Mouse (Mus musculus) liver, embryonic 12.5 days (tissue): ENCODE data around the gene Sec23a. TPM values are rescaled to one million over a fixed set of nuclear protein-coding genes. Genes with fewer than 3 reads are reported as not detected.
A peak's percentile ranks its signal among the peaks of the same experiment; 100 is the strongest.
"Not testable (repeated sequence)": the region's sequence is repeated elsewhere in the genome, so short reads cannot be mapped to it uniquely, and the experiment has no call there.

Source experiments
- ATAC-seq: fragments of 200-750 bp; cut with Nextera tagmentation; 2 replicates; pipeline ENCODE4 v1.8.0; 2017; ENCODE audit warnings: moderate number of reproducible peaks, mild to moderate bottlenecking, moderate library complexity
- H3K27ac ChIP-seq: fragments of 300-500 bp; sonication (generic); 2 replicates; pipeline ENCODE4 v1.5.1; 2016; ENCODE audit warnings: mild to moderate bottlenecking
- H3K27me3 ChIP-seq: fragments of 300-500 bp; sonication (generic); replicated peaks from 2 replicates; pipeline ENCODE4 v1.6.1; 2016; ENCODE audit warnings: mild to moderate bottlenecking, moderate library complexity
- H3K36me3 ChIP-seq: fragments of 300-500 bp; sonication (generic); 2 replicates; pipeline ENCODE4 v1.6.1; 2016; ENCODE audit warnings: mild to moderate bottlenecking, moderate library complexity
- H3K4me1 ChIP-seq: fragments of 300-500 bp; sonication (generic); 2 replicates; pipeline ENCODE4 v1.6.1; 2016
- H3K4me2 ChIP-seq: fragments of 300-500 bp; sonication (generic); 2 replicates; pipeline ENCODE4 v1.6.1; 2016; ENCODE audit warnings: mild to moderate bottlenecking, moderate library complexity
- H3K4me3 ChIP-seq: fragments of 300-500 bp; sonication (generic); 2 replicates; pipeline ENCODE4 v1.5.1; 2016; ENCODE audit warnings: mild to moderate bottlenecking, moderate library complexity
- H3K9ac ChIP-seq: fragments of 300-500 bp; sonication (generic); 2 replicates; pipeline ENCODE4 v1.6.1; 2016; ENCODE audit warnings: mild to moderate bottlenecking, moderate library complexity
- H3K9me3 ChIP-seq: fragments of 300-500 bp; sonication (generic); replicated peaks from 2 replicates; pipeline ENCODE4 v1.6.1; 2016; ENCODE audit warnings: mild to moderate bottlenecking, moderate library complexity
- WGBS: fragments of 180-500 bp; shearing (Covaris S2); methylation state at CpG from one replicate; pipeline ENCODE4 v1.1.7; 2016; ENCODE audit not compliant: insufficient replicate concordance; 5-methylcytosine and 5-hydroxymethylcytosine counted together
- polyA plus RNA-seq: library from polyadenylated mRNA; unstranded; fragments of >200 nt; fragmentation: Nextera tagmentation; extraction: Ambion mirVana; gene quantifications from 2 replicates; pipeline ENCODE4 v1.2.1, GENCODE M21; 2016

Sec23a gene
- polyA plus RNA-seq = 31.2 and 32.5 TPM in 2 replicates

GRCm38 (mm10) chr12:59011844-59012709 lies at the start of gene Sec23a:
Sec23a (minus strand) TSS chr12:59012017.
- H3K27ac ChIP-seq = peak within 1 kb of the TSS; percentile 91
- WGBS = 1% methylated on average over 48 of the region's 48 CpGs
- H3K4me2 ChIP-seq = peak within 1 kb of the TSS; percentile 89
- H3K4me3 ChIP-seq = peak within 1 kb of the TSS; percentile 75
- peaks cover 35% of the 10 kb centered on the region for H3K4me1 ChIP-seq
- H3K9ac ChIP-seq = peak within 1 kb of the TSS; percentile 83
- H3K9me3 ChIP-seq = no peaks in the 10 kb centered on the region
- no peaks in the 10 kb centered on the region for H3K27me3 ChIP-seq
- H3K36me3 ChIP-seq = peaks cover 23% of the 10 kb centered on the region
- peak; percentile 94 for ATAC-seq

DNA sequence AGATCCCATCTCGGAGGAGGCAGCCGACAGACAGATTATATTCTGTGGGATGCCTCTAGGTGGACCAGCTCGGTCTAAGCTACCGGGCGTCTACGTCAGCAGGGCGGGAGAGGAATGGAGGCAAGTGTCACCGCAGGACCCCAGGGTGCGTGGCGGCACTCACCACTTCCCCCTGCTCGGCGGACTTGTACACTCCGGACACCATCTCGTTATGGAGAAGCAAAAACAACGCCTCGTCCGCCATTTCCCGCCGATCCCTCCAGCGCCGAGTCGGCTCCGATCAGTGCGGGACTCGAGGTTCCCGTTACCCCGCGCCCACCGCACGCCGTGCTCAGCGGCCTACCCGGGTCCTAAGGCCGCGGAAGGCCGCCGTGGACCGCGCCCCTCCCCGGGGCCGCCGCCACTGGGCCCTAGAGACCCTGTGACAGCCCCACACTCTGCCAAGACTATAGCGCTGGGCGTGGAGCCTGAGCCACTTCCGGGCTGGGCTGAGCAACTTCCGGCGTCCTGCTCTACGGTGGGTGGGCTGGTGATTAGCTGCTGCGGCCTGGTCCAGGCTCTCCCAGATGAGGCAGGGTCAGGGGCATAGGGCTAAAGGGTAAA lies 49.3 kb upstream of the Sec23a start, which contains the start of gene Trappc6b:
Trappc6b (minus strand) TSS at position 480 of the 603 bp plus-strand sequence.
- peak; percentile 95 for ATAC-seq
- Histone ChIP-seq H3K9ac (peak within 1 kb of the TSS; percentile 99), H3K27ac (peak within 1 kb of the TSS; percentile 92), H3K4me1 (peaks cover 48% of the 10 kb centered on the region), H3K27me3 (no peaks in the 10 kb centered on the region; the same call in 1 of the 2 replicates), H3K4me2 (peak within 1 kb of the TSS; percentile 74), H3K36me3 (peaks cover 36% of the 10 kb centered on the region), H3K4me3 (peak within 1 kb of the TSS; percentile 87), H3K9me3 (no peaks in the 10 kb centered on the region)
- under 1% methylated on average over 49 of the region's 49 CpGs for WGBS

- H3K9ac ChIP-seq = peak overlapping the region; percentile 99
- H3K4me1 ChIP-seq = peaks cover 48% of the 10 kb centered on the region
- peak overlapping the region; percentile 92 for H3K27ac ChIP-seq
- no peaks in the 10 kb centered on the region; the same call in 1 of the 2 replicates for H3K27me3 ChIP-seq
- 52% methylated on average over 4 of the region's 4 CpGs for WGBS
- no peak for ATAC-seq
- H3K4me3 ChIP-seq = peak overlapping the region; percentile 87
- peaks cover 44% of the 10 kb centered on the region for H3K36me3 ChIP-seq
- H3K9me3 ChIP-seq = no peaks in the 10 kb centered on the region
- H3K4me2 ChIP-seq = peak overlapping the region; percentile 74
Observed at GRCm38 (mm10) chr12:59060322-59060721, 48.5 kb upstream of the Sec23a start.

GRCm38 (mm10) chr12:59058242-59058641 lies 46.4 kb upstream of the Sec23a start:
- not testable (repeated sequence) for H3K4me2 ChIP-seq, H3K9me3 ChIP-seq
- WGBS = 77% methylated on average over 5 of the region's 5 CpGs

GRCm38 (mm10) chr12:59056222-59056621 lies 44.4 kb upstream of the Sec23a start:
- WGBS = 89% methylated on average over 11 of the region's 11 CpGs
- ATAC-seq = no peak
- H3K9ac ChIP-seq = no peak overlapping the region
- H3K36me3 ChIP-seq = peaks cover 71% of the 10 kb centered on the region
- no peak overlapping the region for H3K27ac ChIP-seq
- H3K9me3 ChIP-seq = no peaks in the 10 kb centered on the region
- no peak overlapping the region for H3K4me3 ChIP-seq
- H3K4me2 ChIP-seq = no peak overlapping the region
- H3K4me1 ChIP-seq = peaks cover 83% of the 10 kb centered on the region
- no peaks in the 10 kb centered on the region for H3K27me3 ChIP-seq

More at GRCm38 (mm10) chr12:59058242-59058641, 46.4 kb upstream of the Sec23a start:
- H3K9ac ChIP-seq, H3K27me3 ChIP-seq, H3K4me3 ChIP-seq, ATAC-seq, H3K27ac ChIP-seq: not testable (repeated sequence)
- Histone ChIP-seq H3K4me1 (peaks cover 69% of the 10 kb centered on the region), H3K36me3 (peaks cover 60% of the 10 kb centered on the region)

DNA sequence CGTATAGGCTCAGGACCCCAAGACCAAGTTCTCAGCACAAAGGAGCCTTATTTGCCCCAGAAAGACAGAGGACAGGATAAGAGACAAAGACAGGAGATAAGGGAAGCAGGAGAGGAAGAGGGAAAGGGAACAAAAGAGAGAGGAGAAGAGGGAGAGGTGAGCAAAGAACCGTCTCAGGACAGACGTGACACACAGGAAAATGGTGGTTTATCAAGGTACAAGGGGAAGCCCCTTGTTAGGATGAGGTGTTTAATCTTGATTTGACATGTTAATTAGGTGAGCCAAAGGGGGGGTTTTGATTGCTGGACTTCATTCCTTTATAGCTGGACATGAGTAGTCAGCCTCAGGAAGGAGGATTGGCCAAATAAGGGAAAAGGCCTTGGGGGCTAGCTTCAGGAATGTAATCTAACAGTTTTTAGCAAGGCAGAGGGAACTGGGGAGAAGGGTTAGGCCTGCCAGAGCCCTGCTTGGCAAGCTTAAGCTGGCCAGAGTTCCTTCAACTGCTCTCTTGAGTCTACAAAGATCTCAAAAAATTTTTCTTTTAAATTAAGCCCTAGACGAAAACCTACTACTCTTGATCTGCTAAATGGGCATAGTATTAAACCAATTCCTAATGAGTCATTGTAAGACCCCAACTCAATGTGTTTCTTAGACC lies 43.5 kb upstream of the Sec23a start:
- Histone ChIP-seq H3K9me3 (no peaks in the 10 kb centered on the region), H3K4me1 (peaks cover 80% of the 10 kb centered on the region), H3K27ac (no peak overlapping the region), H3K36me3 (peaks cover 73% of the 10 kb centered on the region), H3K27me3 (no peaks in the 10 kb centered on the region), H3K4me3 (no peak overlapping the region), H3K9ac (no peak overlapping the region), H3K4me2 (no peak overlapping the region)
- ATAC-seq = no peak
- WGBS = 53% methylated on average over 4 of the region's 4 CpGs

DNA sequence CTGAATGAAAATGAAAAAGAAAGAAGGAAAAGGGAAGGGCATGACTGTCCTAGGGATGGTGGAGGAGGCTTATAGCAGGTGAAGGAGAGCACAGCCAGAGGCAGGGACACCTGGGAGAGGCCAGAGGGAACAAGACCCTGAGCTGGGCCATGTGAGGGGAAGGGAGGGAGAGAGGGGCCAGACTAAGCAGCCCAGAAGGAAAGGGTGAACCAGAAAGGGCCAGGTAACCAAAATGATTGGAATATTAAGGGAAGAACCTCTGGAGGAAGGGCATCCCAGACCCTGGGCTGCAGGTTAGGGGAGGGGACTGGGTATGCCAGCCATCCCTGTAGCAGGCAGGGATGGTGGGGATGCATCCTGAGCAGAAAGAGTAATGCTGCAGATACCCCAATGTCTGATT lies 42.2 kb upstream of the Sec23a start:
- H3K4me1 ChIP-seq = peaks cover 67% of the 10 kb centered on the region
- no peak overlapping the region for H3K27ac ChIP-seq
- ATAC-seq = no peak
- peak overlapping the region; percentile 20; the same call in 1 of the 2 replicates for H3K4me2 ChIP-seq
- no peaks in the 10 kb centered on the region for H3K9me3 ChIP-seq
- H3K27me3 ChIP-seq = no peaks in the 10 kb centered on the region
- H3K4me3 ChIP-seq = no peak overlapping the region
- no peak overlapping the region for H3K9ac ChIP-seq
- peaks cover 78% of the 10 kb centered on the region for H3K36me3 ChIP-seq

- H3K27ac ChIP-seq = peak overlapping the region; percentile 34; the same call in 1 of the 2 replicates
- 38% methylated on average over 5 of the region's 5 CpGs for WGBS
- no peaks in the 10 kb centered on the region for H3K9me3 ChIP-seq
- H3K9ac ChIP-seq = no peak overlapping the region
- peak overlapping the region; percentile 20 for H3K4me2 ChIP-seq
- no peak overlapping the region for H3K4me3 ChIP-seq
- no peaks in the 10 kb centered on the region for H3K27me3 ChIP-seq
- ATAC-seq = peak; percentile 83
- peaks cover 78% of the 10 kb centered on the region for H3K36me3 ChIP-seq
- H3K4me1 ChIP-seq = peaks cover 59% of the 10 kb centered on the region
Observed at GRCm38 (mm10) chr12:59053166-59053565, 41.3 kb upstream of the Sec23a start.

GRCm38 (mm10) chr12:59052470-59052869 lies 40.7 kb upstream of the Sec23a start:
- no peaks in the 10 kb centered on the region for H3K9me3 ChIP-seq
- H3K27me3 ChIP-seq = no peaks in the 10 kb centered on the region
- no peak overlapping the region for H3K27ac ChIP-seq
- no peak for ATAC-seq
- WGBS = 52% methylated on average over 3 of the region's 3 CpGs
- H3K4me1 ChIP-seq = peaks cover 55% of the 10 kb centered on the region
- peaks cover 78% of the 10 kb centered on the region for H3K36me3 ChIP-seq
- H3K9ac ChIP-seq = no peak overlapping the region
- H3K4me2 ChIP-seq = no peak overlapping the region
- no peak overlapping the region for H3K4me3 ChIP-seq

- 6% methylated on average over 7 of the region's 7 CpGs for WGBS
- Histone ChIP-seq H3K4me2 (0 out of 2 replicates have a peak overlapping the region, but pooled peaks have one; percentile 14), H3K4me1 (peaks cover 23% of the 10 kb centered on the region), H3K4me3 (no peak overlapping the region), H3K36me3 (peaks cover 41% of the 10 kb centered on the region), H3K9me3 (no peaks in the 10 kb centered on the region), H3K9ac (no peak overlapping the region; the same call in 1 of the 2 replicates), H3K27me3 (no peaks in the 10 kb centered on the region), H3K27ac (peak overlapping the region; percentile 85)
- ATAC-seq = no peak
Observed at GRCm38 (mm10) chr12:59040851-59041250, 29.0 kb upstream of the Sec23a start.

- H3K9ac ChIP-seq = peak overlapping the region; percentile 44
- peak overlapping the region; percentile 85 for H3K27ac ChIP-seq
- H3K27me3 ChIP-seq = no peaks in the 10 kb centered on the region
- H3K9me3 ChIP-seq = no peaks in the 10 kb centered on the region
- 2% methylated on average over 23 of the region's 23 CpGs for WGBS
- ATAC-seq = peak; percentile 91
- peaks cover 35% of the 10 kb centered on the region for H3K36me3 ChIP-seq
- peak overlapping the region; percentile 16; the same call in 1 of the 2 replicates for H3K4me3 ChIP-seq
- H3K4me2 ChIP-seq = peak overlapping the region; percentile 48
- peaks cover 23% of the 10 kb centered on the region for H3K4me1 ChIP-seq
Observed at GRCm38 (mm10) chr12:59039971-59040844, 28.4 kb upstream of the Sec23a start.
